In the genomic region with DNA sequence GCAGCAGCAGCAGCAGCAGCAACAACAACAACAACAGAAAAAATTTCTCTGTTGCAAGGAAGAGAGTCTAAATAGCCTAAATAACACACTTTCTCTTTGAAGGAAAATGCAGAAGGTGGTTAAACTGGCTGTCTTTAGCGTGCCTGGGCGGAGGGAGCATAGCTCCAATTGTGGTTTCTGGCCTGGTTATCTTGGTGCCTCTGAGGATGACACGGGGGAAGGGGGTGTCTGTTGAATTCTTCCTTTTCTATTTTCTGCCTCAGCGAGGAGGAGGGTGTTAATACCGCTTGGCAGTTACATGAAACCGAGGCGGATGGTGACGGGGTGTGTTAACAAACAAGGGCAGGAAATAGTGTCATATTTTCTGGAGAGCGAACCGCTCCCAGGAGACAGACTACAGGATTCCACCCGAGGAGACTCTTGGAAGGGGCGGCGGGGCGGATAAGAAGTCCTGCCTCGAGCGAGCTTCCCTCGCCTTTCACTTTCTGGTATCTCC, we compare ENCODE assay signal across 8 mouse cellular contexts. TPM values are rescaled to one million over a fixed set of nuclear protein-coding genes. Genes with fewer than 3 reads are reported as not detected.
DNase-seq lines count a peak whose midpoint lies in the region; ATAC-seq lines count a peak whose summit lies in the region.

No protein-coding gene starts in this region.

- H3K4me2 ChIP-seq in forebrain, embryonic 12.5 days: peak overlapping the region; percentile 33
- H3K4me2 ChIP-seq in heart, embryonic 15.5 days: peak overlapping the region; percentile 77
- H3K4me2 ChIP-seq in liver, embryonic 12.5 days: peak overlapping the region; percentile 68
- peak overlapping the region; percentile 51 for H3K4me2 ChIP-seq in neural tube, embryonic 12.5 days (replicated peaks)

- H3K9me3 ChIP-seq in forebrain, embryonic 12.5 days: no peaks in the 10 kb centered on the region
- no peaks in the 10 kb centered on the region for H3K9me3 ChIP-seq in heart, embryonic 15.5 days (replicated peaks)
- H3K9me3 ChIP-seq in liver, embryonic 12.5 days (replicated peaks): no peaks in the 10 kb centered on the region
- no peaks in the 10 kb centered on the region for H3K9me3 ChIP-seq in neural tube, embryonic 12.5 days

- H3K9ac ChIP-seq in forebrain, embryonic 12.5 days: no peak overlapping the region
- H3K9ac ChIP-seq in heart, embryonic 15.5 days: peak overlapping the region; percentile 46
- H3K9ac ChIP-seq in liver, embryonic 12.5 days: peak overlapping the region; percentile 51
- H3K9ac ChIP-seq in neural tube, embryonic 12.5 days: no peak overlapping the region; the same call in 1 of the 2 replicates

- H3K36me3 ChIP-seq in forebrain, embryonic 12.5 days (replicated peaks): no peaks in the 10 kb centered on the region
- no peaks in the 10 kb centered on the region for H3K36me3 ChIP-seq in heart, embryonic 15.5 days
- H3K36me3 ChIP-seq in liver, embryonic 12.5 days: no peaks in the 10 kb centered on the region
- H3K36me3 ChIP-seq in neural tube, embryonic 12.5 days: no peaks in the 10 kb centered on the region

- peak; percentile 53 for ATAC-seq in CD4-positive, CD25-positive, alpha-beta regulatory T cell, adult 4 months
- ATAC-seq in activated CD4-positive, CD25-positive, alpha-beta regulatory T cell, adult 4 months: peak; percentile 53
- ATAC-seq in forebrain, embryonic 12.5 days (ENCODE audit: low FRiP score): no peak
- ATAC-seq in heart, embryonic 15.5 days (replicated peaks; ENCODE audit: insufficient number of reproducible peaks, insufficient read depth, low FRiP score, low read depth): 0 out of 2 replicates have a peak, but pooled peaks have one; percentile 30
- ATAC-seq in liver, embryonic 12.5 days: peak; percentile 57; the same call in 1 of the 2 replicates
- no peak for ATAC-seq in neural tube, embryonic 12.5 days (ENCODE audit: low FRiP score, low read depth)

- no peak overlapping the region for H3K27ac ChIP-seq in forebrain, embryonic 12.5 days
- H3K27ac ChIP-seq in heart, embryonic 15.5 days: peak overlapping the region; percentile 56
- H3K27ac ChIP-seq in liver, embryonic 12.5 days: no peak overlapping the region
- no peak overlapping the region for H3K27ac ChIP-seq in neural tube, embryonic 12.5 days

- DNase-seq in kidney, postnatal 10 days: peak; percentile 76
- DNase-seq in spleen, postnatal 14 days (ENCODE audit: low spot score in 2 of 2): no peak

- 45% methylated on average over 17 of the region's 17 CpGs for WGBS in forebrain, embryonic 12.5 days
- 9% methylated on average over 17 of the region's 17 CpGs for WGBS in heart, embryonic 15.5 days
- WGBS in liver, embryonic 12.5 days (ENCODE audit: insufficient replicate concordance): 13% methylated on average over 17 of the region's 17 CpGs
- 42% methylated on average over 17 of the region's 17 CpGs for WGBS in neural tube, embryonic 12.5 days

- no peaks in the 10 kb centered on the region for H3K4me1 ChIP-seq in forebrain, embryonic 12.5 days
- peaks cover 15% of the 10 kb centered on the region for H3K4me1 ChIP-seq in heart, embryonic 15.5 days (replicated peaks)
- peaks cover 16% of the 10 kb centered on the region for H3K4me1 ChIP-seq in liver, embryonic 12.5 days
- peaks cover 6% of the 10 kb centered on the region; the same call in 1 of the 2 replicates for H3K4me1 ChIP-seq in neural tube, embryonic 12.5 days

- no peak overlapping the region for H3K4me3 ChIP-seq in forebrain, embryonic 12.5 days (replicated peaks)
- peak overlapping the region; percentile 47 for H3K4me3 ChIP-seq in heart, embryonic 15.5 days
- H3K4me3 ChIP-seq in liver, embryonic 12.5 days: peak overlapping the region; percentile 48
- no peak overlapping the region for H3K4me3 ChIP-seq in neural tube, embryonic 12.5 days

- no peaks in the 10 kb centered on the region for H3K27me3 ChIP-seq in forebrain, embryonic 12.5 days
- no peaks in the 10 kb centered on the region for H3K27me3 ChIP-seq in heart, embryonic 15.5 days
- 0 out of 2 replicates have a peak, but pooled peaks cover 5% of the 10 kb centered on the region for H3K27me3 ChIP-seq in liver, embryonic 12.5 days (replicated peaks)
- H3K27me3 ChIP-seq in neural tube, embryonic 12.5 days (replicated peaks): no peaks in the 10 kb centered on the region

RNA-seq across cellular contexts. Expression of gene Gm525, which starts 27.2 kb away (rescaled TPM):
- not detected for polyA plus RNA-seq in CD4-positive, CD25-positive, alpha-beta regulatory T cell, adult 4 months (2017; shearing (Covaris generic))
- not detected for polyA plus RNA-seq in activated CD4-positive, CD25-positive, alpha-beta regulatory T cell, adult 4 months (2017; shearing (Covaris generic))
- polyA plus RNA-seq in forebrain, embryonic 12.5 days (2016; fragmentation: Nextera tagmentation; extraction: Ambion mirVana): not detected in 2 replicates
- 1.1 and 5.0 TPM in 2 replicates for polyA plus RNA-seq in heart, embryonic 15.5 days (2015; fragmentation: Nextera tagmentation; extraction: Ambion mirVana)
- not detected in 2 replicates for polyA plus RNA-seq in liver, embryonic 12.5 days (2016; fragmentation: Nextera tagmentation; extraction: Ambion mirVana)
- not detected in 2 replicates for polyA plus RNA-seq in neural tube, embryonic 12.5 days (2016; fragmentation: Nextera tagmentation; extraction: Ambion mirVana)

RNA-seq across cellular contexts. Expression of gene Dgke, which starts 34.2 kb away (rescaled TPM):
- 1 to 10 TPM; 4.6 to 7.3 TPM for polyA plus RNA-seq in CD4-positive, CD25-positive, alpha-beta regulatory T cell, adult 4 months (2017; shearing (Covaris generic))
- polyA plus RNA-seq in activated CD4-positive, CD25-positive, alpha-beta regulatory T cell, adult 4 months (2017; shearing (Covaris generic)): 1 to 10 TPM; 3.7 to 4.9 TPM
- 7.4 and 9.2 TPM in 2 replicates for polyA plus RNA-seq in forebrain, embryonic 12.5 days (2016; fragmentation: Nextera tagmentation; extraction: Ambion mirVana)
- polyA plus RNA-seq in heart, embryonic 15.5 days (2015; fragmentation: Nextera tagmentation; extraction: Ambion mirVana): 5.7 and 7.4 TPM in 2 replicates
- polyA plus RNA-seq in liver, embryonic 12.5 days (2016; fragmentation: Nextera tagmentation; extraction: Ambion mirVana): 1.6 and 1.7 TPM in 2 replicates
- 11.1 and 12.7 TPM in 2 replicates for polyA plus RNA-seq in neural tube, embryonic 12.5 days (2016; fragmentation: Nextera tagmentation; extraction: Ambion mirVana)

Comparison
In these comparisons a context has a peak if more than half of its experiments do, and no peak if none do; other contexts are left out.
1. ATAC-seq: peak in CD4-positive, CD25-positive, alpha-beta regulatory T cell, adult 4 months (single experiment), activated CD4-positive, CD25-positive, alpha-beta regulatory T cell, adult 4 months (single experiment), heart, embryonic 15.5 days (single experiment) and liver, embryonic 12.5 days (single experiment); none in forebrain, embryonic 12.5 days (single experiment) and neural tube, embryonic 12.5 days (single experiment).
2. H3K4me3 ChIP-seq: peak in heart, embryonic 15.5 days (single experiment) and liver, embryonic 12.5 days (single experiment); none in forebrain, embryonic 12.5 days (single experiment) and neural tube, embryonic 12.5 days (single experiment).
3. H3K9ac ChIP-seq: peak in heart, embryonic 15.5 days (single experiment) and liver, embryonic 12.5 days (single experiment); none in forebrain, embryonic 12.5 days (single experiment) and neural tube, embryonic 12.5 days (single experiment).
4. Peak in every context shown above with its lines, with median percentiles within 50 percentile points of each other: H3K4me2 ChIP-seq.